Mouse (Mus musculus) fibroblast of lung, adult 2 months (primary cell): Measurements from ENCODE around the gene Prkd1.

ENCODE experiments used
- DNase-seq: peaks from one replicate; pipeline ENCODE4 v3.0.0-alpha.2; 2011; ENCODE audit warnings: low read depth

Gene Prkd1

GRCm38 (mm10) chr12:50333182-50333581 lies 315.7 kb downstream of the Prkd1 start:
- DNase-seq: no peak

- DNase-seq: no peak
Measured at GRCm38 (mm10) chr12:50314634-50315033, 334.3 kb downstream of the Prkd1 start.

GRCm38 (mm10) chr12:50309276-50309675 lies 339.6 kb downstream of the Prkd1 start:
- peak; percentile 10 for DNase-seq

GRCm38 (mm10) chr12:50301334-50301733 lies 347.6 kb downstream of the Prkd1 start:
- DNase-seq: no peak

- DNase-seq: no peak
Measured at GRCm38 (mm10) chr12:50296067-50296466, 352.8 kb downstream of the Prkd1 start.

GRCm38 (mm10) chr12:50295549-50295948 lies 353.3 kb downstream of the Prkd1 start:
- DNase-seq: no peak

- DNase-seq: no peak
Measured at GRCm38 (mm10) chr12:50292834-50293233, 356.1 kb downstream of the Prkd1 start.
